Mouse (Mus musculus): Measurements from ENCODE around the gene Cmtm7.

DNA sequence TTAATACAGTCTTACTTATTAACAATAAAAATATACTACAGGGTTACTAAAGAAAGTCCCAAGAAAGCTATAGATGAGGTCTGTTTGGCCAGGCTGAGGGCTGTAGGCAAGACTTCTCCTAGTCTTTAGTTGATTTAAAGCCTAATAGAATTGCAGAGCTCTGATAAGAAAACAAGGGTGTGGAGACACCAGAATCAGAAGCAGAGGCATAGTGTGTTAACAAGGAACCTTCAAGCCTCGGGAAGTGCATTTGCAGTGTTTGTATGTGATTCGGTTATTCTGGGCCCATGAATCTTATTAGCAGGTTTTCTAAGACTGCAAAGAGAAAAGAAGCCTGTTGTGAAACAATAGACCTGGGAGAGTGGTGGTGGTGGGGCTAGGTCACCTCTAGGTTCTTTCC lies 48.4 kb downstream of the Cmtm7 start:
- TF ChIP-seq GATA1 (IDR thresholded peaks at IDR 0.05; ENCODE audit: low read length), result no peak
- TF ChIP-seq TAL1 (IDR thresholded peaks at IDR 0.05; ENCODE audit: low read length), result no peak
